Mouse (Mus musculus): ENCODE results near the gene Smc4. TPM values are rescaled to one million over a fixed set of nuclear protein-coding genes. Genes with fewer than 3 reads are reported as not detected.
A peak's percentile ranks its signal among the peaks of the same experiment; 100 is the strongest.
"Not testable (repeated sequence)": the region's sequence is repeated elsewhere in the genome, so short reads cannot be mapped to it uniquely, and the experiment has no call there.

Smc4 gene
- polyA plus RNA-seq, 1 experiment from 2014 or later: 121 TPM

- ATAC-seq: peak; percentile 59
- peak overlapping the region; percentile 95 for H3K9ac ChIP-seq (ENCODE audit: low read depth, low read length)
- H3K27ac ChIP-seq (ENCODE audit: low read length): peak overlapping the region; percentile 96
- 0 out of 2 replicates have a peak, but pooled peaks cover 2% of the 10 kb centered on the region for H3K9me3 ChIP-seq (ENCODE audit: control insufficient read depth, low read length)
- H3K4me1 ChIP-seq (ENCODE audit: control insufficient read depth, insufficient read depth, low read length): 0 out of 2 replicates have a peak, but pooled peaks cover 8% of the 10 kb centered on the region
- H3K27me3 ChIP-seq (replicated peaks; ENCODE audit: control insufficient read depth, insufficient read depth, low read length): no peaks in the 10 kb centered on the region
- peak overlapping the region; percentile 79 for H3K4me2 ChIP-seq (ENCODE audit: low read depth, low read length)
- no peaks in the 10 kb centered on the region for H3K36me3 ChIP-seq (ENCODE audit: control insufficient read depth, insufficient read depth, low read length)
- H3K4me3 ChIP-seq (ENCODE audit: low read length): peak overlapping the region; percentile 98
- WGBS: under 1% methylated on average over 72 of the region's 72 CpGs
Measured at GRCm38 (mm10) chr3:69005338-69006245, 1.1 kb downstream of the Smc4 start.

- Histone ChIP-seq H3K9me3 (ENCODE audit: control insufficient read depth, low read length) (0 out of 2 replicates have a peak, but pooled peaks cover 2% of the 10 kb centered on the region), H3K4me3 (ENCODE audit: low read length) (peak overlapping the region; percentile 98), H3K4me2 (ENCODE audit: low read depth, low read length) (peak overlapping the region; percentile 79), H3K36me3 (ENCODE audit: control insufficient read depth, insufficient read depth, low read length) (no peaks in the 10 kb centered on the region), H3K27ac (ENCODE audit: low read length) (0 out of 2 replicates have a peak overlapping the region, but pooled peaks have one; percentile 96), H3K27me3 (replicated peaks; ENCODE audit: control insufficient read depth, insufficient read depth, low read length) (no peaks in the 10 kb centered on the region), H3K9ac (ENCODE audit: low read depth, low read length) (peak overlapping the region; percentile 95), H3K4me1 (ENCODE audit: control insufficient read depth, insufficient read depth, low read length) (0 out of 2 replicates have a peak, but pooled peaks cover 8% of the 10 kb centered on the region)
- 5% methylated on average over 21 of the region's 21 CpGs for WGBS
- ATAC-seq: no peak
Measured at GRCm38 (mm10) chr3:69006246-69006760, 1.8 kb downstream of the Smc4 start.

- no peak overlapping the region for H3K4me2 ChIP-seq (ENCODE audit: low read depth, low read length)
- 81% methylated on average over 2 of the region's 2 CpGs for WGBS
- H3K9ac ChIP-seq (ENCODE audit: low read depth, low read length): no peak overlapping the region
- no peaks in the 10 kb centered on the region for H3K27me3 ChIP-seq (replicated peaks; ENCODE audit: control insufficient read depth, insufficient read depth, low read length)
- 0 out of 2 replicates have a peak, but pooled peaks cover 5% of the 10 kb centered on the region for H3K4me1 ChIP-seq (ENCODE audit: control insufficient read depth, insufficient read depth, low read length)
- no peaks in the 10 kb centered on the region for H3K9me3 ChIP-seq (ENCODE audit: control insufficient read depth, low read length)
- H3K4me3 ChIP-seq (ENCODE audit: low read length): no peak overlapping the region
- no peak overlapping the region for H3K27ac ChIP-seq (ENCODE audit: low read length)
- no peaks in the 10 kb centered on the region for H3K36me3 ChIP-seq (ENCODE audit: control insufficient read depth, insufficient read depth, low read length)
- no peak for ATAC-seq
Measured at GRCm38 (mm10) chr3:69008873-69009272, 4.3 kb downstream of the Smc4 start.

- no peaks in the 10 kb centered on the region for H3K27me3 ChIP-seq (replicated peaks; ENCODE audit: control insufficient read depth, insufficient read depth, low read length)
- H3K4me2 ChIP-seq (ENCODE audit: low read depth, low read length): no peak overlapping the region
- peaks cover 17% of the 10 kb centered on the region for H3K36me3 ChIP-seq (ENCODE audit: control insufficient read depth, insufficient read depth, low read length)
- H3K27ac ChIP-seq (ENCODE audit: low read length): no peak overlapping the region
- no peak overlapping the region for H3K4me3 ChIP-seq (ENCODE audit: low read length)
- no peak overlapping the region for H3K9ac ChIP-seq (ENCODE audit: low read depth, low read length)
- ATAC-seq: no peak
- no peaks in the 10 kb centered on the region for H3K4me1 ChIP-seq (ENCODE audit: control insufficient read depth, insufficient read depth, low read length)
- no peaks in the 10 kb centered on the region for H3K9me3 ChIP-seq (ENCODE audit: control insufficient read depth, low read length)
- 81% methylated on average over 3 of the region's 3 CpGs for WGBS
Measured at GRCm38 (mm10) chr3:69017181-69017580, 12.6 kb downstream of the Smc4 start.

GRCm38 (mm10) chr3:69018635-69019034 lies 14.1 kb downstream of the Smc4 start:
- not testable (repeated sequence) for H3K4me3 ChIP-seq (ENCODE audit: low read length); H3K4me1 ChIP-seq (ENCODE audit: control insufficient read depth, insufficient read depth, low read length); H3K9ac ChIP-seq (ENCODE audit: low read depth, low read length); H3K4me2 ChIP-seq (ENCODE audit: low read depth, low read length); H3K27ac ChIP-seq (ENCODE audit: low read length); H3K27me3 ChIP-seq (replicated peaks; ENCODE audit: control insufficient read depth, insufficient read depth, low read length); ATAC-seq; H3K9me3 ChIP-seq (ENCODE audit: control insufficient read depth, low read length)
- peaks cover 21% of the 10 kb centered on the region for H3K36me3 ChIP-seq (ENCODE audit: control insufficient read depth, insufficient read depth, low read length)
- 93% methylated on average over 2 of the region's 2 CpGs for WGBS

- H3K9me3 ChIP-seq (ENCODE audit: control insufficient read depth, low read length): no peaks in the 10 kb centered on the region
- 91% methylated on average over 2 of the region's 2 CpGs for WGBS
- H3K4me1 ChIP-seq (ENCODE audit: control insufficient read depth, insufficient read depth, low read length): no peaks in the 10 kb centered on the region
- no peak overlapping the region for H3K4me3 ChIP-seq (ENCODE audit: low read length)
- no peak overlapping the region for H3K4me2 ChIP-seq (ENCODE audit: low read depth, low read length)
- H3K9ac ChIP-seq (ENCODE audit: low read depth, low read length): no peak overlapping the region
- H3K36me3 ChIP-seq (ENCODE audit: control insufficient read depth, insufficient read depth, low read length): peaks cover 23% of the 10 kb centered on the region
- no peaks in the 10 kb centered on the region for H3K27me3 ChIP-seq (replicated peaks; ENCODE audit: control insufficient read depth, insufficient read depth, low read length)
- no peak for ATAC-seq
- H3K27ac ChIP-seq (ENCODE audit: low read length): no peak overlapping the region
Measured at GRCm38 (mm10) chr3:69020285-69020684, 15.7 kb downstream of the Smc4 start.

GRCm38 (mm10) chr3:69020764-69021163 lies 16.2 kb downstream of the Smc4 start:
- Histone ChIP-seq H3K4me2 (ENCODE audit: low read depth, low read length) (no peak overlapping the region), H3K4me3 (ENCODE audit: low read length) (no peak overlapping the region), H3K4me1 (ENCODE audit: control insufficient read depth, insufficient read depth, low read length) (no peaks in the 10 kb centered on the region), H3K36me3 (ENCODE audit: control insufficient read depth, insufficient read depth, low read length) (peaks cover 23% of the 10 kb centered on the region), H3K27me3 (replicated peaks; ENCODE audit: control insufficient read depth, insufficient read depth, low read length) (no peaks in the 10 kb centered on the region), H3K9me3 (ENCODE audit: control insufficient read depth, low read length) (no peaks in the 10 kb centered on the region), H3K27ac (ENCODE audit: low read length) (no peak overlapping the region), H3K9ac (ENCODE audit: low read depth, low read length) (no peak overlapping the region)
- no peak for ATAC-seq

- H3K4me2 ChIP-seq (ENCODE audit: low read depth, low read length): no peak overlapping the region
- H3K36me3 ChIP-seq (ENCODE audit: control insufficient read depth, insufficient read depth, low read length): peaks cover 23% of the 10 kb centered on the region
- no peak overlapping the region for H3K27ac ChIP-seq (ENCODE audit: low read length)
- H3K4me1 ChIP-seq (ENCODE audit: control insufficient read depth, insufficient read depth, low read length): no peaks in the 10 kb centered on the region
- no peak overlapping the region for H3K9ac ChIP-seq (ENCODE audit: low read depth, low read length)
- H3K27me3 ChIP-seq (replicated peaks; ENCODE audit: control insufficient read depth, insufficient read depth, low read length): no peaks in the 10 kb centered on the region
- H3K9me3 ChIP-seq (ENCODE audit: control insufficient read depth, low read length): no peaks in the 10 kb centered on the region
- H3K4me3 ChIP-seq (ENCODE audit: low read length): no peak overlapping the region
- peak; percentile 98 for ATAC-seq
- 85% methylated on average over 1 of the region's 1 CpGs for WGBS
Measured at GRCm38 (mm10) chr3:69026133-69026783, 21.7 kb downstream of the Smc4 start.

GRCm38 (mm10) chr3:69040105-69040504 lies 35.6 kb downstream of the Smc4 start:
- no peak overlapping the region for H3K27ac ChIP-seq (ENCODE audit: low read length)
- H3K9me3 ChIP-seq (ENCODE audit: control insufficient read depth, low read length): no peaks in the 10 kb centered on the region
- H3K9ac ChIP-seq (ENCODE audit: low read depth, low read length): no peak overlapping the region
- no peak for ATAC-seq
- WGBS: 93% methylated on average over 2 of the region's 2 CpGs
- H3K4me1 ChIP-seq (ENCODE audit: control insufficient read depth, insufficient read depth, low read length): peaks cover 8% of the 10 kb centered on the region
- H3K4me3 ChIP-seq (ENCODE audit: low read length): no peak overlapping the region
- H3K36me3 ChIP-seq (ENCODE audit: control insufficient read depth, insufficient read depth, low read length): no peaks in the 10 kb centered on the region
- no peaks in the 10 kb centered on the region for H3K27me3 ChIP-seq (replicated peaks; ENCODE audit: control insufficient read depth, insufficient read depth, low read length)
- no peak overlapping the region for H3K4me2 ChIP-seq (ENCODE audit: low read depth, low read length)
